Comparison of ENCODE assay signal across 8 mouse cellular contexts in the genomic region with DNA sequence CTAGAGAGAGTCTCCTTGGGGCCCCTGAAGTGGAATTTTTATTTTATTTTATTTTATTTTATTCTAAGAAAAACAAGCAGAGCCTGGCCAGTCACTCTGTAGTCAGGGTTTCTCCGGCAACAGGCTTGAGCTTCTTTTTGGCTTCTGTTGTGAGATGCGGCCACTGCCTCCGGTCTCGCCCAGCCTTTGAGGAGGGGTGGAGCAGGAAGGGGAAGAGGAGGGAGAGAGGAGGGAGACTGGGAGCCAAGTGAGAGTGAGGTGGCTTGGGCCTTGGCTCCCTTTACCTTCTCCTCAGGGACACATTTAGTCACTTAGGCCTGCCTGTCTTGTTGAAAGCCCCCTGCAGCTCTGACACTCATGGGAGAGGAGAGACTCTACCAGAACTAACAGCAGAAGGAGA.
A peak's percentile ranks its signal among the peaks of the same experiment; 100 is the strongest.
DNase-seq lines count a peak whose midpoint lies in the region; ATAC-seq lines count a peak whose summit lies in the region.

No protein-coding gene starts in this region.

- no peak overlapping the region for H3K27ac ChIP-seq in kidney, embryonic 14.5 days (ENCODE audit: low read depth, low read length)
- no peak overlapping the region for H3K27ac ChIP-seq in midbrain, embryonic 11.5 days (ENCODE audit: low read depth, low read length)

- no peaks in the 10 kb centered on the region for H3K36me3 ChIP-seq in kidney, embryonic 14.5 days (ENCODE audit: control insufficient read depth, insufficient read depth, low read length)
- H3K36me3 ChIP-seq in midbrain, embryonic 11.5 days (ENCODE audit: control insufficient read depth, insufficient read depth, low read length): no peaks in the 10 kb centered on the region

- peak overlapping the region; percentile 80 for H3K4me2 ChIP-seq in kidney, embryonic 14.5 days (replicated peaks; ENCODE audit: low read depth, low read length)
- peak overlapping the region; percentile 47 for H3K4me2 ChIP-seq in midbrain, embryonic 11.5 days

- H3K27me3 ChIP-seq in kidney, embryonic 14.5 days (ENCODE audit: control insufficient read depth, insufficient read depth, low read length): no peaks in the 10 kb centered on the region
- no peaks in the 10 kb centered on the region for H3K27me3 ChIP-seq in midbrain, embryonic 11.5 days (ENCODE audit: control insufficient read depth, insufficient read depth, low read length)

- no peak for ATAC-seq in kidney, embryonic 14.5 days (ENCODE audit: low FRiP score, low TSS enrichment)
- no peak for ATAC-seq in midbrain, embryonic 11.5 days (ENCODE audit: low FRiP score)

- no peak for DNase-seq in kidney, postnatal 25 days
- peak; percentile 48 for DNase-seq in cerebellum, adult 9-10 months
- peak; percentile 36 for DNase-seq in heart, postnatal 4 days
- no peak for DNase-seq in midbrain, embryonic 11.5 days (ENCODE audit: low spot score, missing footprints)
- no peak for DNase-seq in c-Kit-positive CD71-positive TER-119-positive erythroid progenitor cells, embryonic 14.5 days (ENCODE audit: low spot score)
- no peak for DNase-seq in adipocyte (ENCODE audit: low spot score)
- no peak for DNase-seq in urinary bladder, postnatal 4 days (ENCODE audit: low spot score in 2 of 2)

- no peaks in the 10 kb centered on the region for H3K9me3 ChIP-seq in kidney, embryonic 14.5 days (ENCODE audit: control insufficient read depth, low read length)
- H3K9me3 ChIP-seq in midbrain, embryonic 11.5 days (ENCODE audit: control insufficient read depth, low read length): no peaks in the 10 kb centered on the region

- peak overlapping the region; percentile 54; the same call in 1 of the 2 replicates for H3K4me3 ChIP-seq in kidney, embryonic 14.5 days (ENCODE audit: low read length)
- peak overlapping the region; percentile 50 for H3K4me3 ChIP-seq in midbrain, embryonic 11.5 days (ENCODE audit: low read depth, low read length)

- WGBS in kidney, embryonic 14.5 days: 38% methylated on average over 4 of the region's 4 CpGs
- WGBS in midbrain, embryonic 11.5 days: 16% methylated on average over 4 of the region's 4 CpGs

- no peak overlapping the region for H3K9ac ChIP-seq in kidney, embryonic 14.5 days (ENCODE audit: low read depth, low read length)
- H3K9ac ChIP-seq in midbrain, embryonic 11.5 days (ENCODE audit: low read length): peak overlapping the region; percentile 65; the same call in 1 of the 2 replicates

- peaks cover 15% of the 10 kb centered on the region; the same call in 1 of the 2 replicates for H3K4me1 ChIP-seq in kidney, embryonic 14.5 days (ENCODE audit: control insufficient read depth, insufficient read depth, low read length)
- peaks cover 29% of the 10 kb centered on the region for H3K4me1 ChIP-seq in midbrain, embryonic 11.5 days (ENCODE audit: control insufficient read depth, insufficient read depth, low read length)

Comparison
In these comparisons a context has a peak if more than half of its experiments do, and no peak if none do; other contexts are left out.
1. DNase-seq: peak in cerebellum, adult 9-10 months (single experiment) and heart, postnatal 4 days (single experiment); none in kidney, postnatal 25 days (0 of 2), midbrain, embryonic 11.5 days (single experiment), c-Kit-positive CD71-positive TER-119-positive erythroid progenitor cells, embryonic 14.5 days (single experiment), adipocyte (single experiment) and urinary bladder, postnatal 4 days (0 of 2).